Mouse (Mus musculus) intestine, postnatal 0 days (tissue): ENCODE measurements at regions not wholly inside any gene's neighbourhood (a gene's known extent, or its start where the extent isn't known, plus 50 kb on each side); places are given as distances from the start of the nearest gene placed in this dataset.

ENCODE experiments used
- ATAC-seq: fragments of 200-750 bp; cut with Nextera tagmentation; 2 replicates; pipeline ENCODE4 v1.8.0; 2017; ENCODE audit warnings: mild to moderate bottlenecking, moderate TSS enrichment, moderate library complexity
- H3K27ac ChIP-seq: fragments of 300-500 bp; sonication (generic); 2 replicates; pipeline ENCODE4 v1.5.1; 2014; ENCODE audit warnings: mild to moderate bottlenecking, low read depth, low read length, moderate library complexity
- H3K27me3 ChIP-seq: fragments of 300-500 bp; sonication (generic); replicated peaks from 2 replicates; pipeline ENCODE4 v1.6.1; 2014; ENCODE audit warnings: low read length, mixed read lengths; ENCODE audit not compliant: control insufficient read depth, insufficient read depth
- H3K36me3 ChIP-seq: fragments of 300-500 bp; sonication (generic); 2 replicates; pipeline ENCODE4 v1.6.1; 2014; ENCODE audit warnings: mild to moderate bottlenecking, moderate library complexity; ENCODE audit not compliant: control insufficient read depth, insufficient read depth
- H3K4me1 ChIP-seq: fragments of 300-500 bp; sonication (generic); replicated peaks from 2 replicates; pipeline ENCODE4 v1.6.1; 2014; ENCODE audit warnings: antibody characterized with exemption, low read length, mixed read lengths; ENCODE audit not compliant: control insufficient read depth, insufficient read depth
- H3K4me2 ChIP-seq: fragments of 300-500 bp; sonication (generic); replicated peaks from 2 replicates; pipeline ENCODE4 v1.6.1; 2014; ENCODE audit warnings: low read depth, mild to moderate bottlenecking, moderate library complexity
- H3K4me3 ChIP-seq: fragments of 300-500 bp; sonication (generic); 2 replicates; pipeline ENCODE4 v1.5.1; 2014; ENCODE audit warnings: low read depth, low read length
- H3K9ac ChIP-seq: fragments of 300-500 bp; sonication (generic); 2 replicates; pipeline ENCODE4 v1.6.1; 2014; ENCODE audit warnings: mild to moderate bottlenecking, low read depth, low read length
- H3K9me3 ChIP-seq: fragments of 300-500 bp; sonication (generic); 2 replicates; pipeline ENCODE4 v1.6.1; 2016; ENCODE audit warnings: mixed run types; ENCODE audit not compliant: control insufficient read depth
- CTCF ChIP-seq: sonication (generic); IDR thresholded peaks from 2 replicates; pipeline ENCODE4 v1.5.1; 2016; ENCODE audit warnings: low read depth, mild to moderate bottlenecking, control low read depth, antibody characterized with exemption, moderate library complexity
- WGBS: fragments of 180-500 bp; shearing (Covaris S2); extraction: QIAGEN DNeasy Blood & Tissue Kit; methylation state at CpG from one replicate; pipeline ENCODE4 v1.1.7; 2014; 5-methylcytosine and 5-hydroxymethylcytosine counted together

DNA sequence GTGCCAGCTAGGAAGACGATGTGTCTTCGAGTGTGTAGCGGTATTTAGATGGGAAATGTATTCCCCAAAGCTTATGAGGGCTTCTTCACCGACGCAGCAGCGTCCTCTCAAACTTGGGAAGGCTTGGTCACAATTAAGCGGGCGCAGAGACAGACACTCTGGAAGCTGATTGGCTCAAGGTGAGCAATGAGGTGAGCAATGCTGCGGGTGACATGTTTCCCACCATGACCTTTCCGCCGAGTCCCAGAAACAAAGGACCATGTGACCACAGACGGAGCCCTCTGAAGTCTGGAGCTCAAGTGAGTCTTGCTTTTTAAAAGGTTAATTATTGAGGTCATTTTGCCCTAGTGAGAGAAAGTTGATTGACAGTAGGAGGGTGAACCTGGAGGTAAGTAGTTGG, 108.0 kb upstream of the Bach2 start:
- no peaks in the 10 kb centered on the region for H3K4me1 ChIP-seq
- 83% methylated on average over 12 of the region's 12 CpGs for WGBS
- no peaks in the 10 kb centered on the region for H3K9me3 ChIP-seq
- no peak overlapping the region for H3K4me2 ChIP-seq
- no peak for TF ChIP-seq CTCF
- H3K4me3 ChIP-seq: no peak overlapping the region
- no peak overlapping the region for H3K9ac ChIP-seq
- no peaks in the 10 kb centered on the region for H3K36me3 ChIP-seq
- H3K27me3 ChIP-seq: no peaks in the 10 kb centered on the region
- no peak overlapping the region for H3K27ac ChIP-seq
- ATAC-seq: no peak

DNA sequence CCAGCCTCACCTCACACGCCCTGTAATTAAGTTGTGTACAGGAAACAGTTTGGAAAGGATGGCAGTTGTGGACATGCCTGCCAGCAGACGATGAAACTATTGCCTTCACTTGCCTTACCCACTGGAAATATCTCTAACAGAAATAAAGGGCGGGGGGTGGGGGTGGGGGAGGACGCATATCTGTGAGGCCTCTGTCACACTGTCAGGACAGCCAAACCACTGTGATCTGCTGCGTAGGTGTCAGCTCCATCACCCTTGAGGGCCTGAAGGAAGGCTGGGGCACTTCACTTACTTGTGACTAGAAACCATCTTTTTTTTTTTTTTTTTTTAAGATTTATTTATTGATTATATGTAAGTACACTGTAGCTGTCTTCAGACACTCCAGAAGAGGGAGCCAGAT, 106.8 kb upstream of the Bach2 start:
- no peak for ATAC-seq
- Histone ChIP-seq H3K9me3 (no peaks in the 10 kb centered on the region), H3K4me3 (no peak overlapping the region), H3K27ac (no peak overlapping the region), H3K4me1 (no peaks in the 10 kb centered on the region), H3K27me3 (no peaks in the 10 kb centered on the region), H3K36me3 (no peaks in the 10 kb centered on the region), H3K9ac (no peak overlapping the region), H3K4me2 (no peak overlapping the region)
- WGBS: 81% methylated on average over 5 of the region's 5 CpGs
- TF ChIP-seq CTCF: no peak

DNA sequence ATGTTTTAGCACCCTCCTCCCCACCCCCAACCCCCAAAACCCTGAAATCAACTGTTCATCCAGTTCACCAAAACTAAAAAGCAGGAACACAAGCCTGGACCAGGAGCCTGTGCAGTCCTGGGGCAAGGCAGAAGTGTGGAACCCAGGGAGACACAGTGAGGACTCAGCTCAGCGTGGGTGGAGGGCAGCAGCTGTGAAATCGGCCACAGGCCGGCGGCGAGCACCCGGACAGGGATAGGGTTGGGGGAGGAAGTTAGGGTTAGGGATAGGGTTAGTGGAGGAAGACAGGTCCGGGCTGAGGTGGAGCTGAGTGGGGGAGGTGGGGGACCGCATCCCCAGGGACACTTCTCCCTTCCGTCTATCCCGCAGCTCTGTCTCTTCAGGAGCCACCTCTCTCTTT, 102.5 kb upstream of the Bach2 start:
- WGBS: 87% methylated on average over 10 of the region's 10 CpGs

DNA sequence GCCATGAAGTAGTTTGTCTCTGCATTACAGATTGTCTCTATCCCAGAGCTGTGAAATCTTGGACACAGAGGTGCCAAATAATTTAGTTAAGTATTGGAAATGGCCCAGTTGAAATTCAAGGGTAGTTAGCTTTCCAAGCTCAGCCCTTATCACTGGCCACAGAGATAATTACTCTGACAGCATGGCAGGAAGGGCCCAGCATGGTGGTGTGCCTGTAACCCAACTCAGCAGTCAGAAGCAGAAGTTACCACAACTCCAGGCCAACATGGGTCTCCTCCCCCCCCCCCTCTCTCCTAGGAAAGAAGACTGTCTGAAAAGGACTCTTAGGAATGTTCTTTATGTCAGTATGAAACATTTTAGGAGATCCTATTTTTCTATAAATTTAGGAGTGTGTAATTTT, 101.4 kb upstream of the Bach2 start:
- Histone ChIP-seq H3K4me1 (no peaks in the 10 kb centered on the region), H3K9me3 (no peaks in the 10 kb centered on the region), H3K36me3 (no peaks in the 10 kb centered on the region), H3K27me3 (no peaks in the 10 kb centered on the region), H3K9ac (no peak overlapping the region), H3K4me2 (no peak overlapping the region), H3K4me3 (no peak overlapping the region), H3K27ac (no peak overlapping the region)
- ATAC-seq: no peak
- TF ChIP-seq CTCF: no peak

More for the DNA sequence above, 102.5 kb upstream of the Bach2 start:
- no peaks in the 10 kb centered on the region for H3K27me3 ChIP-seq
- no peaks in the 10 kb centered on the region for H3K4me1 ChIP-seq
- H3K36me3 ChIP-seq: no peaks in the 10 kb centered on the region
- no peak overlapping the region for H3K9ac ChIP-seq
- no peak for ATAC-seq
- H3K4me2 ChIP-seq: no peak overlapping the region
- TF ChIP-seq CTCF: no peak
- no peak overlapping the region for H3K4me3 ChIP-seq
- no peaks in the 10 kb centered on the region for H3K9me3 ChIP-seq
- H3K27ac ChIP-seq: no peak overlapping the region

DNA sequence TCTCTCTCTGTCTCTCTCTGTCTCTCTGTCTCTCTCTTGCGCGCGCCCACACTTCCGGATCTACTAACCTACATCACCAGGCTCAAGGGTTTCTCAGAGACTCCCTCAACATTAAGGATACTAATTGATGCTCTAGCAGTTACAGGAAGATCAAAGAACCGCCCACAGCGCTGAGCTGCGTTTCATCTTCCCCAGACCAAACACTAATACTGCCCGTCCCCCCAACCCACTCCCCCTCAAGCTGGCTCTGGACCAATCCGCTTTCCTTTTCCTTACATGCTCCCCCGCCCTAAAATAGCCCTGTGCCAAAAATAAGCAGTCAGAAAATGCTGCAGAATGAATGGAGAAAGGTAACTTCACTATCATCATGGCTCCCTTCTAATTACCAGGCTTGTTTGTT, 100.6 kb upstream of the Bach2 start:
- H3K27ac ChIP-seq: no peak overlapping the region
- no peak overlapping the region for H3K9ac ChIP-seq
- H3K27me3 ChIP-seq: no peaks in the 10 kb centered on the region
- no peak for TF ChIP-seq CTCF
- no peak overlapping the region for H3K4me2 ChIP-seq
- H3K9me3 ChIP-seq: no peaks in the 10 kb centered on the region
- WGBS: 58% methylated on average over 10 of the region's 10 CpGs
- no peaks in the 10 kb centered on the region for H3K4me1 ChIP-seq
- no peak overlapping the region for H3K4me3 ChIP-seq
- no peak for ATAC-seq
- no peaks in the 10 kb centered on the region for H3K36me3 ChIP-seq

DNA sequence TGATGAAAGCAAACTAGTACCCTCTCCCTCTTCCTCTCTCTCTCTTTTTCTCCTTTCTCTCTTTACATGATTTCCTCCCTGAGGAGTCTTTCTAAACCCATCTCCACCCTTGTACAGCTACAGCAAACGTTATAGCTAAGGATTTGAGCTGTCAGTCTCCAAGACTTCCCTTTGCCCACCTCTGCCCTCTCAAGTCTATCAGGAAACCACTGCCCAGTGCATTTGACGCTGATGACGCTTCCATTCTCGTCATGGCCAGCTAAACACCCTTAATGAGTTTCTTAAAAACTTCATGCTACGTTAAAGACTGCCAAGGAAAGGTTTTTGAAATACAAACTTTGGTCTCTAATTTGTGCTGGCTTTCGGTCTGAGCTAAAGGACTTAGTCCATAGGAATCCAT, 99.0 kb upstream of the Bach2 start:
- Histone ChIP-seq H3K4me3 (no peak overlapping the region), H3K4me1 (no peaks in the 10 kb centered on the region), H3K4me2 (no peak overlapping the region), H3K9ac (no peak overlapping the region), H3K36me3 (no peaks in the 10 kb centered on the region), H3K27ac (no peak overlapping the region), H3K9me3 (no peaks in the 10 kb centered on the region), H3K27me3 (no peaks in the 10 kb centered on the region)
- WGBS: 74% methylated on average over 6 of the region's 6 CpGs
- no peak for ATAC-seq
- no peak for TF ChIP-seq CTCF

DNA sequence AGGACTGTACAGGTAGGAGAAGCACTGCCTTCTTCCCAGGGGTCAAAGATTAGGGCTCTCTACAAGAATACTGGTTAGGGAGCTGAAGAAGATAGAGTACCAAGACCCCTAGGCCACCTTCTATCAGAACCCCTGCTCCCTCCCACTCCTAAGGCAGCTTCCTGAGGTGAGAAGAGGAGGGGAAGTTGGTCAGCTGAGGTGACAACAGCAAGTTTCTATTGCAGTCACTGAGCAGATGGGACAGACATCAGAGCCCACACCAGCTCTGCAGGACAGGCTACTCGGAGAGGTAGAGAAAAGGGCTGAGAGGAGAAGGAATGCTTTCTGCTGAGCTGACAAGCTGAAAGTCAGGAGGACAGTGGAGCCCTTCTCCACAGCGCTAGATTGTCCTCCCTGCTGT, 98.5 kb upstream of the Bach2 start:
- Histone ChIP-seq H3K9me3 (no peaks in the 10 kb centered on the region), H3K4me2 (no peak overlapping the region), H3K4me3 (no peak overlapping the region), H3K9ac (no peak overlapping the region), H3K27ac (no peak overlapping the region), H3K4me1 (no peaks in the 10 kb centered on the region), H3K27me3 (no peaks in the 10 kb centered on the region), H3K36me3 (no peaks in the 10 kb centered on the region)
- no peak for TF ChIP-seq CTCF
- ATAC-seq: no peak
- WGBS: 85% methylated on average over 2 of the region's 2 CpGs
